Mouse (Mus musculus): ENCODE data around the gene Ndufc2. TPM values are rescaled to one million over a fixed set of nuclear protein-coding genes. Genes with fewer than 3 reads are reported as not detected.

Ndufc2 gene
- 440 and 478 TPM in 2 replicates for polyA plus RNA-seq (2015; fragmentation: Nextera tagmentation; extraction: Ambion mirVana)

- peak within 1 kb of the TSS; percentile 98 for H3K9ac ChIP-seq
- peak; percentile 95 for ATAC-seq (ENCODE audit: low FRiP score, low read depth)
- WGBS, result under 1% methylated on average over 54 of the region's 54 CpGs
Measured at GRCm38 (mm10) chr7:97399960-97400715, at the start of gene Ndufc2. Gene Ndufc2 (plus strand): TSS chr7:97400003.

DNA sequence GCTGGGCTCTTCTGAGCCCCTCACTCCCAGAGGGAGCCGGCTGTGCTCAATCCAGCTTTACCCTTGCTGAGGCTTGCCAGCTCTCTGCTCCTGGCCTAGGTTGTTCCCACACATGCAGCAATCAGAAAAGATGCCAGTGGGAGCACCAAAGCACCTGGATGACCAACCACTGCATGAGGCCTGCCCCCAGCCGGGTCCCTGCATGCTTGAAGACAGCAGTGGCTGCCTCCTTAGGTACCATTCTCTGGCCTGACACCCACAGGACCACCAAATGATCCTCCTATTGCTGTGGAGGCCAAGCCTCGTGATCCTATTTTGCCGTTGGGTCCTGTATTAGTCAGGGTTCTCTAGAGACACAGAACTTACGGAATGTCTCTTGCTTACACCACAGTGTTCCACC is 48.9 kb upstream of the Ndufc2 start:
- Histone ChIP-seq H3K27ac (replicated peaks) (no peak overlapping the region), H3K36me3 (peaks cover 7% of the 10 kb centered on the region), H3K9me3 (no peaks in the 10 kb centered on the region), H3K9ac (no peak overlapping the region), H3K4me1 (replicated peaks) (peaks cover 3% of the 10 kb centered on the region; the same call in 1 of the 2 replicates), H3K4me2 (no peak overlapping the region), H3K27me3 (no peaks in the 10 kb centered on the region), H3K4me3 (no peak overlapping the region)
- WGBS, result 78% methylated on average over 5 of the region's 5 CpGs
- no peak for ATAC-seq (ENCODE audit: low FRiP score, low read depth)

More at GRCm38 (mm10) chr7:97399960-97400715, at the start of gene Ndufc2:
- H3K27me3 ChIP-seq, result no peaks in the 10 kb centered on the region
- no peaks in the 10 kb centered on the region for H3K9me3 ChIP-seq
- H3K4me1 ChIP-seq (replicated peaks), result peaks cover 22% of the 10 kb centered on the region
- H3K27ac ChIP-seq (replicated peaks), result peak within 1 kb of the TSS; percentile 84
- peak within 1 kb of the TSS; percentile 72 for H3K4me3 ChIP-seq
- no peaks in the 10 kb centered on the region for H3K36me3 ChIP-seq
- peak within 1 kb of the TSS; percentile 64 for H3K4me2 ChIP-seq

DNA sequence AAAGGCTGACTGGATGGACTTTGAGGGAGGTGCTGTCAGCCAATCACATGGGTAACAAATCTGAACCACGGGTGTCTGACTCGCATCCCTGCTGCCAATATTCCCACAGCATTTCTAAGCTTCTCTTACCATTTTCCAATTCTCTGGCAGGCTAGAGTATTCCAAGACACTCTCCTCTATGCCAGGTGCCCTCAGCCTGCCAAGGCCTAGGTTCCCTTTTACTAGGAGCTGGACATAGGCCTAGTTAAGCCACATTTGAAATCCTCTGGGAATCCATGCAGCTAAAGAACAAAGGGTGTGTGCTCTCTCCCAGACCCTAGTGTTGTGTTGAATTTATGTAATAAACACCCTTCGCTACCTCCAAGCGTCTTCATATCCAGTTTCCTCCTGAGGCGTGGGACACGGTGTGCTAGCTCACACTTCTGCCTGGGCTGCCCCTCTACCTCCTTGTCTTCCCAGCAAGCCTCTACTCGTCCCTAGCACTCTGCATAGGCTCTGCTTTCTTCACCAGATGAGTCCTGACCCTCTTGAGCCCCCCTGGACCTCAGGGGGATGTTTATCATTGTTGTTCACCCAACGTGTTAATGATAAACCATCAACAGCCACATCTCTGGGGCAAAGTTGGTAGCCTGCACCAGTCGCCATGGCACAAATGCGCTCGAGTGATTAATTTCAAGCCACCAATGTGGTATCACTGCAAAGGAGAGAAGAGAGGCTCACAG is 47.9 kb upstream of the Ndufc2 start:
- WGBS, result 80% methylated on average over 11 of the region's 11 CpGs
- H3K4me1 ChIP-seq (replicated peaks), result no peaks in the 10 kb centered on the region
- H3K9me3 ChIP-seq, result no peaks in the 10 kb centered on the region
- ATAC-seq (ENCODE audit: low FRiP score, low read depth), result no peak
- no peak overlapping the region for H3K4me3 ChIP-seq
- H3K36me3 ChIP-seq, result peaks cover 7% of the 10 kb centered on the region
- H3K27ac ChIP-seq (replicated peaks), result no peak overlapping the region
- H3K27me3 ChIP-seq, result no peaks in the 10 kb centered on the region
- no peak overlapping the region for H3K9ac ChIP-seq
- H3K4me2 ChIP-seq, result no peak overlapping the region

GRCm38 (mm10) chr7:97353356-97353755 is 46.4 kb upstream of the Ndufc2 start:
- H3K4me2 ChIP-seq, result no peak overlapping the region
- no peaks in the 10 kb centered on the region for H3K27me3 ChIP-seq
- no peak for ATAC-seq (ENCODE audit: low FRiP score, low read depth)
- H3K27ac ChIP-seq (replicated peaks), result no peak overlapping the region
- H3K9ac ChIP-seq, result no peak overlapping the region
- WGBS, result 89% methylated on average over 6 of the region's 6 CpGs
- no peaks in the 10 kb centered on the region for H3K9me3 ChIP-seq
- no peak overlapping the region for H3K4me3 ChIP-seq
- H3K36me3 ChIP-seq, result no peaks in the 10 kb centered on the region
- no peaks in the 10 kb centered on the region for H3K4me1 ChIP-seq (replicated peaks)

DNA sequence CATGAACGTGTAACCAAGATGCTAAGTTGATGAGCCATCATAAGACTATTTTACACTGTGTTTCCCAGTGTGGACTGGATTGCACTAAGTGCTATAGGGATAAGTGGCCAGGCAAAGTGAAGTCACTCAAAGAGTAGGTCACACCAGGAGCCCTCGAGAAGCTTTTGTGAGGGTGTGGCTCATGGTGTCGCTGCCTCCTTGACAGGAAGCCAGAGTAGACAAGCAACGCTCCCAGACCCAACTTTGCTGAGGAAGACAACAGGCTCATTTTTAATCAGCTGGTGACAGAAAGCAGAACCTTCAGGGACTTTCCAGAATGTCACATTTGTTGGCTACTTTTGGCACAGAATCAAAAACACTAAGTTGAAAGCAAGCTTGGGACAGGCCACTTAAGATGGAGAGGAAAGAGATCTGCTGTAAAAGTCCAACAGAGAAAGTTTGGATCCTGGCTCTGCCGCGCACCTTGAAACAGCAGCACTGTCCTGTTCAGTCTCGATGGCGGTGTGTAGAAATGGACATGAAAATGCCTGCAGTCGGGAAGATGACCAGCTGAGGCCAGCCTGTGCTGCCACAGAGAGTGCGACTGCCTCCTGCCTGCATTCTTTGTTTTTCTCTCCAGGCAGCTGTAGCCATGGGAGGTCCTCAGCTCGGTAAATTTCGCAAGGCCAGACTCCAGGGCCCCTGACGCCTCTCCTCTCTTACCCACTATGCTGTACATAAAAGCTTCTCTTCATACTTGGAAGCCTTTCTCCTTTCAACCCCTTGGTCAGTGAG is 44.5 kb upstream of the Ndufc2 start:
- Histone ChIP-seq H3K27ac (replicated peaks) (no peak overlapping the region), H3K9me3 (no peaks in the 10 kb centered on the region), H3K36me3 (no peaks in the 10 kb centered on the region), H3K4me1 (replicated peaks) (no peaks in the 10 kb centered on the region), H3K4me3 (no peak overlapping the region), H3K4me2 (no peak overlapping the region), H3K27me3 (no peaks in the 10 kb centered on the region), H3K9ac (no peak overlapping the region)
- 42% methylated on average over 13 of the region's 13 CpGs for WGBS
- ATAC-seq (ENCODE audit: low FRiP score, low read depth), result no peak

GRCm38 (mm10) chr7:97356253-97356652 is 43.5 kb upstream of the Ndufc2 start:
- no peak overlapping the region for H3K4me2 ChIP-seq
- ATAC-seq (ENCODE audit: low FRiP score, low read depth), result no peak
- no peak overlapping the region for H3K4me3 ChIP-seq
- no peaks in the 10 kb centered on the region for H3K9me3 ChIP-seq
- H3K9ac ChIP-seq, result no peak overlapping the region
- no peaks in the 10 kb centered on the region for H3K27me3 ChIP-seq
- WGBS, result 68% methylated on average over 5 of the region's 5 CpGs
- H3K4me1 ChIP-seq (replicated peaks), result no peaks in the 10 kb centered on the region
- H3K27ac ChIP-seq (replicated peaks), result no peak overlapping the region
- no peaks in the 10 kb centered on the region for H3K36me3 ChIP-seq

DNA sequence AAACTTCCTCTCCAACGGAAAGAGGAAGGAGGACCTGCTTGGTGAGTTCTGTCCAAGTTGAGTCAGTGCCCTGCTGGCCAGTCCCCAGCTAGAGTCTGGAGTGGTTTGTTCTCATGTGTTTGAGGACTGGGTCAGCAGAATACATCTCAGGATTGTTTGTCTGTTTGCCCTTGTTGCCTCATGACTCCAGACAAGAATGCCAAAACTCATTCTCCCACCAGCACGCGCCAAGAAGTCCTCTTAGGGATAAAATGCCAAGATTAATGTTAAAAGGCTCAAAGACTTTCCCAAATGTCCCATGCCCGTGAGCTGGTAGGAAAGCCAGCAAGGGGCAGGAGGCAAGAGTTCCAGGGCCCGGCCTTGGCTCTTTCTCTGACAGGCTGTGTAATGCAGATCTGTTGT is 42.9 kb upstream of the Ndufc2 start:
- Histone ChIP-seq H3K9ac (no peak overlapping the region), H3K36me3 (no peaks in the 10 kb centered on the region), H3K4me1 (replicated peaks) (no peaks in the 10 kb centered on the region), H3K27ac (replicated peaks) (no peak overlapping the region), H3K27me3 (no peaks in the 10 kb centered on the region), H3K4me2 (no peak overlapping the region), H3K4me3 (no peak overlapping the region), H3K9me3 (no peaks in the 10 kb centered on the region)
- peak; percentile 54; the same call in 1 of the 2 replicates for ATAC-seq (ENCODE audit: low FRiP score, low read depth)
- 66% methylated on average over 5 of the region's 5 CpGs for WGBS

GRCm38 (mm10) chr7:97357840-97358239 is 42.0 kb upstream of the Ndufc2 start:
- H3K4me2 ChIP-seq, result no peak overlapping the region
- WGBS, result 76% methylated on average over 3 of the region's 3 CpGs

DNA sequence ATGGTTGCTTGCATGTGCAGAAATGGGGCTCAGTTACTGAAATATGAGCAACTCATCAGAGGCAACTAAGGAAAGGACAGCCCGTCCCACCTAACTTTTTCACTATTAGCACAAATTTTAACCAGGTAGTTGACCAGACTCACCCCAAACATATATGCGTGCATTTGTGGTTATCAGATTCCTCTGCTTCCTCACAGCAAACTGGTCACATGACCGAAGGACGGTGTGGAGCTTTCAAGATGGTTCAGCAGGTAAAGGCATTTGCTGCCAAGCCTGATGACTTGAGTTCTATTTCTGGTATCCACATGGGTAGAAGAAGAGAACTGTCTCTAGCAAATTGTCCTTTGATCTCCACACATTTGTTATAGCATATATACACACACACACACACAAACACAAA is 41.5 kb upstream of the Ndufc2 start:
- 91% methylated on average over 4 of the region's 4 CpGs for WGBS
- no peak for ATAC-seq (ENCODE audit: low FRiP score, low read depth)
- H3K4me1 ChIP-seq (replicated peaks), result no peaks in the 10 kb centered on the region
- no peak overlapping the region for H3K4me2 ChIP-seq
- H3K9ac ChIP-seq, result no peak overlapping the region
- H3K9me3 ChIP-seq, result no peaks in the 10 kb centered on the region
- H3K4me3 ChIP-seq, result no peak overlapping the region
- no peaks in the 10 kb centered on the region for H3K36me3 ChIP-seq
- no peaks in the 10 kb centered on the region for H3K27me3 ChIP-seq
- no peak overlapping the region for H3K27ac ChIP-seq (replicated peaks)

More at GRCm38 (mm10) chr7:97357840-97358239, 42.0 kb upstream of the Ndufc2 start:
- ATAC-seq (ENCODE audit: low FRiP score, low read depth), result no peak
- Histone ChIP-seq H3K4me1 (replicated peaks) (no peaks in the 10 kb centered on the region), H3K9ac (no peak overlapping the region), H3K27me3 (no peaks in the 10 kb centered on the region), H3K36me3 (no peaks in the 10 kb centered on the region), H3K4me3 (no peak overlapping the region), H3K27ac (replicated peaks) (no peak overlapping the region), H3K9me3 (no peaks in the 10 kb centered on the region)

DNA sequence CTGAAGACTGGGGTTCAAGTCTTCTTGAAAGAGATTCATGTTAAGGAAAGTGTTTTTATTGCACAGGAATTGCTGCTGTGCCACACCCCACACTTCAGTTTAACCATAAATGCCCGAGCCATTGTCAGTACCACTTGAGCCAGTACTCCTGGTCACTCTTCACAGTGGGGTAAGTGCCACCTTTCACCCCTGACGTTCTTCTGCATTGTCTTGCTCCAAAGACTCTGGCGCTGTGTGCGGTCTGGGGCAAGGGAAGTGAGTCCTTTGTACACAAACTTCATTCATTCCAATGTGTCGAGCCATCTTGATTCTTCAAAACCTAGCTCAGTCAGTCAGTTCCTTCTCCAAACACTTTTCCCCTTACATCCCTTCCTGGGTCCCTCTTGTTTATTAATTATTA is 39.6 kb upstream of the Ndufc2 start:
- no peaks in the 10 kb centered on the region for H3K9me3 ChIP-seq
- H3K36me3 ChIP-seq, result no peaks in the 10 kb centered on the region
- H3K27me3 ChIP-seq, result no peaks in the 10 kb centered on the region
- no peak overlapping the region for H3K27ac ChIP-seq (replicated peaks)
- H3K4me3 ChIP-seq, result no peak overlapping the region
- H3K4me1 ChIP-seq (replicated peaks), result no peaks in the 10 kb centered on the region
- H3K9ac ChIP-seq, result no peak overlapping the region
- no peak for ATAC-seq (ENCODE audit: low FRiP score, low read depth)
- 66% methylated on average over 5 of the region's 5 CpGs for WGBS
- H3K4me2 ChIP-seq, result no peak overlapping the region

- no peak overlapping the region for H3K9ac ChIP-seq
- no peak overlapping the region for H3K4me2 ChIP-seq
- no peak for ATAC-seq (ENCODE audit: low FRiP score, low read depth)
- no peaks in the 10 kb centered on the region for H3K9me3 ChIP-seq
- H3K36me3 ChIP-seq, result no peaks in the 10 kb centered on the region
- WGBS, result 46% methylated on average over 3 of the region's 3 CpGs
- no peaks in the 10 kb centered on the region for H3K4me1 ChIP-seq (replicated peaks)
- H3K4me3 ChIP-seq, result no peak overlapping the region
- H3K27me3 ChIP-seq, result no peaks in the 10 kb centered on the region
- H3K27ac ChIP-seq (replicated peaks), result no peak overlapping the region
Measured at GRCm38 (mm10) chr7:97360955-97361354, 38.8 kb upstream of the Ndufc2 start.

DNA sequence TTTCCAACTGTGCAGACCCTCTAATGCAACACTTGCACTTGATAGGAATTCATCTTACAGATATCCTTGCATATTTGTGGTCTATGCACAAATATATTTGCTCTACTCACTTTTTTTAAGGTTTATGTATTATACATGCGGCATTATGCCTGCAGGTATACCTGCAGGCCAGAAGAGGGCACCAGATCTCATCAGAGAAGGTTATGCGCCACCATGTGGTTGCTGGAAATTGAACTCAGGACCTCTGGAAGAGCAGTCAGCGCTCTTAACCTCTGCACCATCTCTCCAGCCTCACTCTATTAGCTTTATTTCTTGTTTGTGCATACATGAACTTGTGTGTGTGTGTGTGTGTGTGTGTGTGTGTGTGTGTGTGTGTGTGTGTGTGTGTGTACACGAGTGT is 38.3 kb upstream of the Ndufc2 start:
- 39% methylated on average over 4 of the region's 4 CpGs for WGBS

More for the DNA sequence above, 38.3 kb upstream of the Ndufc2 start:
- Histone ChIP-seq H3K4me3 (no peak overlapping the region), H3K4me1 (replicated peaks) (no peaks in the 10 kb centered on the region), H3K27me3 (no peaks in the 10 kb centered on the region), H3K27ac (replicated peaks) (no peak overlapping the region), H3K9me3 (no peaks in the 10 kb centered on the region), H3K9ac (no peak overlapping the region), H3K4me2 (no peak overlapping the region), H3K36me3 (no peaks in the 10 kb centered on the region)
- ATAC-seq (ENCODE audit: low FRiP score, low read depth), result no peak

Data from hindbrain, embryonic 15.5 days (tissue).